Mouse (Mus musculus) lung, embryonic 16.5 days (tissue): ENCODE results near the gene Olfr1418. TPM values are rescaled to one million over a fixed set of nuclear protein-coding genes. Genes with fewer than 3 reads are reported as not detected.

Source experiments
- ATAC-seq: fragments of 200-750 bp; cut with Nextera tagmentation; 2 replicates; pipeline ENCODE4 v1.8.0; 2017; ENCODE audit warnings: low read depth, mild to moderate bottlenecking, moderate library complexity
- H3K27ac ChIP-seq: fragments of 300-500 bp; sonication (generic); 2 replicates; pipeline ENCODE4 v1.5.1; 2014; ENCODE audit warnings: mild to moderate bottlenecking, control low read depth, low read length
- H3K27me3 ChIP-seq: fragments of 300-500 bp; sonication (generic); 2 replicates; pipeline ENCODE4 v1.6.1; 2014; ENCODE audit warnings: low read depth, low read length, mixed read lengths; ENCODE audit not compliant: control insufficient read depth, insufficient read depth
- H3K36me3 ChIP-seq: fragments of 300-500 bp; sonication (generic); 2 replicates; pipeline ENCODE4 v1.6.1; 2014; ENCODE audit warnings: low read length; ENCODE audit not compliant: control insufficient read depth, insufficient read depth
- H3K4me1 ChIP-seq: fragments of 300-500 bp; sonication (generic); replicated peaks from 2 replicates; pipeline ENCODE4 v1.6.1; 2014; ENCODE audit warnings: low read length, mixed read lengths; ENCODE audit not compliant: control insufficient read depth, insufficient read depth
- H3K4me2 ChIP-seq: fragments of 300-500 bp; sonication (generic); 2 replicates; pipeline ENCODE4 v1.6.1; 2014; ENCODE audit warnings: low read depth, low read length, control low read depth
- H3K4me3 ChIP-seq: fragments of 300-500 bp; sonication (generic); 2 replicates; pipeline ENCODE4 v1.5.1; 2014; ENCODE audit warnings: mild to moderate bottlenecking, low read length, control low read depth
- H3K9ac ChIP-seq: fragments of 300-500 bp; sonication (generic); 2 replicates; pipeline ENCODE4 v1.6.1; 2014; ENCODE audit warnings: low read length, control low read depth
- H3K9me3 ChIP-seq: fragments of 300-500 bp; sonication (generic); 2 replicates; pipeline ENCODE4 v1.6.1; 2016; ENCODE audit warnings: low read length; ENCODE audit not compliant: control insufficient read depth
- WGBS: fragments of 180-500 bp; shearing (Covaris S2); extraction: QIAGEN DNeasy Blood & Tissue Kit; methylation state at CpG from one replicate; pipeline ENCODE4 v1.1.7; 2014; 5-methylcytosine and 5-hydroxymethylcytosine counted together
- polyA plus RNA-seq: library from polyadenylated mRNA; unstranded; fragments of >200 nt; fragmentation: Nextera tagmentation; extraction: Ambion mirVana; gene quantifications from 2 replicates; pipeline ENCODE4 v1.2.1, GENCODE M21; 2015

Gene Olfr1418
- polyA plus RNA-seq, 1 experiment from 2014 or later: not detected

DNA sequence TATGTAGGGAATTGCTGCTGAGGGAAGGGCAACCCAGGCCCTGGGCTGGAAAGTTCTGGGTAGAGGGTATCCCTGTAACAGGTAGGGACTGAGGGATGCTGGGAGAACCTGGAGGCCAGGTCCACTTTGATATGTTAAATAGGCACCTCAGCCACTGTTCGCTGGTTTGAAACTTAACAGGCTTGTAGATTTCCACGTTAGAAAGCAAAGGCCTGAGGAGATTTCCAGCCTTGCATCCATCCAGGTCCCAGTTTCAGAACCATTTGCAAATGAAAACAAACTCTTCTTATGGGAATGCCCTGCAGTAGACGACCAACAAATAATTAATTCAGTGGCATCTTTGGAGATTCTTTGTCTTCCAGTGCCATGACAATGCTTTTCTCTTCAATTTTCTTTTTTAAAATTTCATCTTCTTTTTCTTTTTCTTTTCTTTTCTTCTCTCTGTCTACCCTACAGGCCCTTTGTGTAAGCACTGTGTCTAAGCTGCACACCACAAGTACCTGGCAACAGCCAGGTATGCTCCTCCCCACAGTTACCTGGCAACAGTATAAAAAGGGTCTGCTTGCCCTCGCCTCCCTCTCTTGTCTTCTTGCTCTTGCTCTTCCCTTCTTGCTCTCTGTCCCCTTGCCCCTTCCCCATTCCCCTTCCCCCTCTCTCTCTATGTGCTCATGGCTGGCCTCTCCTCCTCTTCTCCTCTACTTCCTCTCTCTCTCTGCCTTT, 37.4 kb downstream of the Olfr1418 start:
- no peak overlapping the region for H3K27ac ChIP-seq
- H3K4me1 ChIP-seq: peaks cover 2% of the 10 kb centered on the region; the same call in 1 of the 2 replicates
- H3K4me3 ChIP-seq: no peak overlapping the region
- ATAC-seq: no peak
- no peak overlapping the region for H3K9ac ChIP-seq
- WGBS: 30% methylated on average over 4 of the region's 4 CpGs
- H3K9me3 ChIP-seq: no peaks in the 10 kb centered on the region
- H3K36me3 ChIP-seq: no peaks in the 10 kb centered on the region
- no peak overlapping the region for H3K4me2 ChIP-seq
- H3K27me3 ChIP-seq: no peaks in the 10 kb centered on the region

DNA sequence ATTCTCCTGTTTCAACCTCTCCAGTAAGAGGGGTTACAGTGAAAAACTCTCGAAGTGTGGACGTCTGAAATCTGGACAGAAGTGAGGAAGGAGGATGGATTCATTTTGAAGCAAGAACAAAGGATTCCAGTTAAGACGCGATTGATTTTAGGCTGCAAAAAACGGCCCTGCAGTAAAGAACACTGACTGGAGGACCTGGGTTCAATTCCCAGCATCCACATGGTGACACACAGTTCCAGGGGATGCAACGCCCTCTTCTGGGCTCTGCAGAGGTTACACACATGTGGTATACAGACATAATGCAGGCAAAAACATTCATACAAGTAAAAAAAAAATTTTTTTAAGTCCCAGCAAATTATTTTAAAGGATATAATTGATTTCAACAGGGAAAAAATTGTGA, 40.7 kb downstream of the Olfr1418 start:
- no peaks in the 10 kb centered on the region for H3K36me3 ChIP-seq
- ATAC-seq: no peak
- WGBS: 23% methylated on average over 6 of the region's 6 CpGs
- no peak overlapping the region for H3K9ac ChIP-seq
- peaks cover 4% of the 10 kb centered on the region; the same call in 1 of the 2 replicates for H3K4me1 ChIP-seq
- no peaks in the 10 kb centered on the region for H3K9me3 ChIP-seq
- peak overlapping the region; percentile 83 for H3K4me3 ChIP-seq
- no peaks in the 10 kb centered on the region for H3K27me3 ChIP-seq
- H3K27ac ChIP-seq: no peak overlapping the region
- peak overlapping the region; percentile 81 for H3K4me2 ChIP-seq

DNA sequence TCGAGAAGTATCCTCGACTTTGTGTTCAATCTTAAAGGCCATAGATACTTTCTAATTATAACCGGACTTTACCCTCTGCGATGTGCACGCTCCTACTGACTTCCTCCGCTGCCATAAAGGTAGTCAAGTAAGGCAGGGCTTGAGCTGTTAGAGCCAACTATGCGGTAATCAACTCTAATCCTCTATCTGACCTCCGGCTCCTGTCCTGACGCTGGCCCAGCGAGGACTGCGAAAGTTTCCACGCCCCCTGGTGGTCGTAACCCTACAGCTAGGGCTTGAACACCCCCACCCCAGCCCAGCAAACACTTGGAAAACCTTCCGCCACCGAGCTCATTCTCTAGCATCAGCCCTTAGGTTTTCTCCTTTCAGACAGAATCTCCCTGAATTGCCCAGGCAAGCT, 41.1 kb downstream of the Olfr1418 start:
- Histone ChIP-seq H3K4me3 (peak overlapping the region; percentile 83), H3K9ac (peak overlapping the region; percentile 83), H3K4me2 (peak overlapping the region; percentile 81), H3K27ac (no peak overlapping the region), H3K27me3 (no peaks in the 10 kb centered on the region), H3K36me3 (no peaks in the 10 kb centered on the region), H3K9me3 (no peaks in the 10 kb centered on the region), H3K4me1 (peaks cover 4% of the 10 kb centered on the region; the same call in 1 of the 2 replicates)
- peak; percentile 79 for ATAC-seq
- under 1% methylated on average over 15 of the region's 15 CpGs for WGBS

DNA sequence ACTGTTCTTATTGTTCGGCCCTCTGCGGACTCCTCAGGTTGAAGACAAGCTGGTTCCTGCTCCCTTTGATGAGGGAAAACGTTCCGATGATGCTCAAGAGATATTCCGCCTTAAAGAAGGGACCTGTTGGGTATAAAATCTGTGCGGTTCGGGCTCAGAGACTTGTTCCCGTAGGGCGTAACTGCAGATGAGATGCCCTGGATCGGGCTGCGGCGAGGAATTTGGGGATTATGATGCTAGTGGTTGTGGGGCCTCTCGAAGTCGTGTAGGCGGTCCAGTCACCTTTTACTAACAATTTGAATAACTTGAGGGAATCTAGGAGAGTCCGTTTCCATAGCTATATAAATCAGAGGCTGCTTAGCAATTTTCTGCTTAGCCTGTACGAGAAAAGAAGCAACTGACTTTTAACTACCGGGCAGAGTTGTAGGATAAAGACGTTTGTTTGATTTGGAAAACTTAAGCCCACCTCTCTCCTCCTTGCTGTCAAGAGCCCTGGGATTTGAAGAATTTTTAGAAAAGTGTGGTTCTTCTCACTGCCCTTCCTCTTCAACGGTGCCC, 41.6 kb downstream of the Olfr1418 start, which contains the start of gene Stx3:
Gene Stx3, minus strand, starts transcription at position 261 of the 558 bp plus-strand sequence.
- Histone ChIP-seq H3K27ac (peak within 1 kb of the TSS; percentile 73), H3K9me3 (no peaks in the 10 kb centered on the region), H3K27me3 (no peaks in the 10 kb centered on the region), H3K4me1 (peaks cover 4% of the 10 kb centered on the region; the same call in 1 of the 2 replicates), H3K9ac (peak within 1 kb of the TSS; percentile 83), H3K36me3 (no peaks in the 10 kb centered on the region), H3K4me3 (peak within 1 kb of the TSS; percentile 83), H3K4me2 (peak within 1 kb of the TSS; percentile 81)
- ATAC-seq: 0 out of 2 replicates have a peak, but pooled peaks have one; percentile 10
- WGBS: under 1% methylated on average over 20 of the region's 20 CpGs

DNA sequence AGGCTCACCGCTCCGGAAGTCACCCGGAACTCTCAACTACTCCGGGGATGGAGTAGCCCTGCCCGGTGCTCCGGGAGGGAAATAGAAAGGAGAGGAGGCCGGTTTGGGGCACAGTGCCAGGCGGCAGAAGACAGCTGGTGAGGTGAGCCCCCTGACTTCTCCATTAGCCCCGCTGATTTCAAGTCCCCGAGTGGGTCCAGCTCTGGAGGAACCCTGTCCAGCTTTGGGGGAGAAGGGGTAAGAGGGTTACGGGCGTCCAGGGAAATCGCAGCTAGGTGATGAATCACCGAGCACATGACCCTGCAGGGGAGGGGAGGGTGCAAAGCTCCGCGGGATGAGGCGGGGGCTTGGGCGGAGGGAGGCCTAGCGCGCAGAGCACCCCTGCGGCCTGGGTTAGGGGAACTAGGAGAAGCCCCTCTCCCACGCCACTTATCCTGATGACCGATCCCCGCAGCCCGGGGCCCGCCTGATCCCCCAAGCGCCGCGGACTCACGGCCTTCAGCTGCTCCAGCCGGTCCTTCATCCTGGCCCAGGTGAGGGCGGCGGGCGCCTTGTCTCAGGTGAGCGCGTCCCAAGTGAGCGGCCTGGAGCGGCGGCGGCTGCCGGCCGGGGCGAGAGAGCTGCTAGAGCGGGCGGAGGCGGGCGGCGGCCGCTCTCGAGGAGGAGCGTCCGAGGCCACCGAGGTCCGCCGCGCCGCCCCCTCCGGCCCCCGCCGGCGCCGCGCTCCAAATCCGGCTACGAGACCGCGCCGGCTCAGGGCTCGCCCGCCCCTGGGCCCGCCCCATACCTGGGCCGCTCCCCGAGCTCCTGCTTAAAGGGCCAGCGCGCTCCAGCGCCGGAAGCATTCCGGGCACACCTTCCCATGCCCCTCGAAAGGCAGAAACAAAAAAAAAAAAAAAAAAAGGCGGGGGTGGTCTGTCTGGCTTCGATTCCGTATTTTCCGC, 42.4 kb downstream of the Olfr1418 start:
- ATAC-seq: peak; percentile 94
- H3K4me2 ChIP-seq: peak overlapping the region; percentile 81
- H3K4me3 ChIP-seq: peak overlapping the region; percentile 83
- WGBS: under 1% methylated on average over 64 of the region's 83 CpGs
- H3K36me3 ChIP-seq: no peaks in the 10 kb centered on the region
- H3K27ac ChIP-seq: peak overlapping the region; percentile 73
- no peaks in the 10 kb centered on the region for H3K9me3 ChIP-seq
- no peaks in the 10 kb centered on the region for H3K27me3 ChIP-seq
- H3K4me1 ChIP-seq: peaks cover 4% of the 10 kb centered on the region; the same call in 1 of the 2 replicates
- peak overlapping the region; percentile 83 for H3K9ac ChIP-seq

DNA sequence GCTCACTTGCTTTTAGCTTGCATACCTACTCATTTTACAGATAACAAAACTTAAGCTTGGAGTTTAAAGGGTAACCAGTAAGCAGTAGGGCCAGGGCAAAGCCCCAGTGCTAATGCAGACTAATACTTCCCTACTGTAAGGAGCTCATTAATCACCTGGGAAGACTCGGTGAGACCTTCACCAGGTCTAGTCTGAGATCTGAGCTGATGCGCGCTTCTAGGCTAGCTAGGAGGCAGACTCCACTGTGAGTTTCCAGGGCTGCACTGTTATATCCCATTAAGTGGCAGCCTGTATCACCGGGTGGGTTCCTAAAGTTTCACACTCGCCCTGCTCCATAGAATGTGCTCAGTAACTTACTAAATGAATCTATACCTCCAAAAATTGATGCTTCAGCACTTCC, 43.3 kb downstream of the Olfr1418 start:
- no peaks in the 10 kb centered on the region for H3K27me3 ChIP-seq
- no peak overlapping the region for H3K27ac ChIP-seq
- H3K4me2 ChIP-seq: peak overlapping the region; percentile 81
- no peaks in the 10 kb centered on the region for H3K9me3 ChIP-seq
- peak overlapping the region; percentile 83 for H3K9ac ChIP-seq
- peak overlapping the region; percentile 83 for H3K4me3 ChIP-seq
- H3K36me3 ChIP-seq: no peaks in the 10 kb centered on the region
- ATAC-seq: no peak
- peaks cover 4% of the 10 kb centered on the region; the same call in 1 of the 2 replicates for H3K4me1 ChIP-seq
- 17% methylated on average over 5 of the region's 5 CpGs for WGBS

- peaks cover 8% of the 10 kb centered on the region for H3K4me1 ChIP-seq
- no peak for ATAC-seq
- no peaks in the 10 kb centered on the region for H3K9me3 ChIP-seq
- H3K36me3 ChIP-seq: no peaks in the 10 kb centered on the region
- H3K4me3 ChIP-seq: no peak overlapping the region
- WGBS: 51% methylated on average over 6 of the region's 6 CpGs
- H3K27ac ChIP-seq: no peak overlapping the region
- H3K9ac ChIP-seq: no peak overlapping the region
- no peaks in the 10 kb centered on the region for H3K27me3 ChIP-seq
- H3K4me2 ChIP-seq: no peak overlapping the region
These were observed 44.2 kb downstream of the Olfr1418 start for GRCm38 (mm10) chr19:11816706-11817105.

DNA sequence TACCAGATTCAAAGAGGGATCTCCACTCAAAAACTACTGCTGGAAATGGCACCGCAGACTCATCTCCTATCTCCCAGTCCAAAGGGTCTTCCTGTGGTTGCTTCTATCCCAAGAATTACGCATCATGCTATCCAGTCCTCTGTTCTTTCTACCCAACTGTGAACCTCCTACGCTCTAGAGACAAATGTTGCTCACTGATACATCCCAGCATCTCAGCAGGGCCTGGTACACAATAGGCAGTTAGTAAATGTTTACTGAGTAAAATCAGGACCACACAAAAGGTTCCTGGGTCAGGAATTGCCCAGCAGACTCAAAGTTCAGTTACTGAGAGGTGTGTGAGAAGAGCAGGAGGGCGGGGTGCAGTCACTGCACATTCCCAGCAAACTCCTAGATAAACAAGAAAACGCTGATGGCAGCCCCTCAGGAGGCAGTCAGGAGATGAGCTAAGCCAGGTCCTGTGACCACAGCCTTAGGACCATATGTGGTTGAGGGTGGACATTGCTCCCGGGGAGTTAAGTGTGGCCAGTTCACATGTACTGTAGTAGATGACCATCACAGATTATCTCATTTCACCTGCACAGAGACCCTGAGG, 46.0 kb downstream of the Olfr1418 start:
- no peaks in the 10 kb centered on the region for H3K36me3 ChIP-seq
- no peaks in the 10 kb centered on the region for H3K9me3 ChIP-seq
- H3K4me2 ChIP-seq: no peak overlapping the region
- no peaks in the 10 kb centered on the region for H3K27me3 ChIP-seq
- peaks cover 11% of the 10 kb centered on the region for H3K4me1 ChIP-seq
- no peak overlapping the region for H3K4me3 ChIP-seq
- H3K27ac ChIP-seq: no peak overlapping the region
- no peak overlapping the region for H3K9ac ChIP-seq
- ATAC-seq: no peak
- 72% methylated on average over 6 of the region's 6 CpGs for WGBS
